8 mouse cellular contexts compared by ENCODE assay signal in the genomic region with DNA sequence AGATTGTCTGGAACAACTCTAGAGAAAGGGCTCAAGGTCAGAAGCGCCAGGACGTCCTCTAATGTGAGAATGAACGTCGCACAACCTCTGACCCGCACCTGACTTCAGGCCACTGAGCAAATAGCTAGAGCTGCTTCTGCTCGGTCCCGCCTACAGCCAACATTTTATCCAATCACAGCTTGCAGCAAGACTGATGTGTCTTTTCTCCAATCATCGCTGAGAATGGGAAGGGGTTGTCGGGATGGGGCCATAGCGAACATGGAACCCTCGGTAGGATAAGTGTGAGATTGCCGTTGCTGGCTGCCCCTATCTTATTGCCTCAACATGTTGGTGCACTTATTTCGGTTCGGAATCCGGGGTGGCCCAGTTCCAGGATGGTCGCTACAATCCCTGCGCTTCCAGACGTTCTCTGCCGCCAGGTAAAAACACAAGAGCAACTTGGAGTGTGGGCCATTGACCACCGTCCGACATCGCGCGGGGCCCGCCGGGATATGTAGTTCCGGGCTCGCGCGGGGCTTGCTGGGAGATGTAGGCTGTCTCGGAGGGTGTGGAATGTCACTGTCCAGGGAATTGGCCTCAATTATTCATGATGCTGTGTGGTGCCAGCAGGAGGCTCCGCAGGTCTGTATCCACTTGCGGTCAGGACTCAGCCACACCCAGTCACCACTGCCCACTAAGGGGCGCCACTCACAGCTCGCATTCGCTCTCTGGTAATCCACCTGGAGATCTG. TPM values are rescaled to one million over a fixed set of nuclear protein-coding genes. Genes with fewer than 3 reads are reported as not detected.
DNase-seq lines count a peak whose midpoint lies in the region; ATAC-seq lines count a peak whose summit lies in the region.

No protein-coding gene starts in this region.

- H3K9ac ChIP-seq in hindbrain, embryonic 12.5 days: peak overlapping the region; percentile 49; the same call in 1 of the 2 replicates

- DNase-seq in NIH3T3 (ENCODE audit: low read depth): peak; percentile 97
- peak; percentile 95 to 96 for DNase-seq in cerebellum, postnatal 10 days
- DNase-seq in frontal cortex, postnatal 10 days (ENCODE audit: low spot score in 2 of 2): peak; percentile 94
- DNase-seq in layer of hippocampus, postnatal 14 days (ENCODE audit: low spot score in 2 of 2): peak; percentile 96 to 98
- peak; percentile 92 for DNase-seq in lung, postnatal 14 days
- DNase-seq in retina, adult 2 months (ENCODE audit: low read depth, low spot score): peak; percentile 97
- peak; percentile 88 to 92 for DNase-seq in thymus, postnatal 36 days

- peak; percentile 97 for ATAC-seq in hindbrain, embryonic 12.5 days (ENCODE audit: low FRiP score)

- H3K4me1 ChIP-seq in hindbrain, embryonic 12.5 days: no peaks in the 10 kb centered on the region

- peaks cover 7% of the 10 kb centered on the region; the same call in 1 of the 2 replicates for H3K27me3 ChIP-seq in hindbrain, embryonic 12.5 days

- peak overlapping the region; percentile 48 for H3K4me3 ChIP-seq in hindbrain, embryonic 12.5 days

- H3K9me3 ChIP-seq in hindbrain, embryonic 12.5 days (replicated peaks): no peaks in the 10 kb centered on the region

- WGBS in hindbrain, embryonic 12.5 days: 2% methylated on average over 36 of the region's 36 CpGs

- H3K36me3 ChIP-seq in hindbrain, embryonic 12.5 days: no peaks in the 10 kb centered on the region

- H3K27ac ChIP-seq in hindbrain, embryonic 12.5 days: peak overlapping the region; percentile 67

- peak overlapping the region; percentile 45 for H3K4me2 ChIP-seq in hindbrain, embryonic 12.5 days (replicated peaks)

RNA-seq across cellular contexts. Expression of gene Abcb8, which starts 0.9 kb away (rescaled TPM):
- polyA plus RNA-seq in hindbrain, embryonic 12.5 days (2016; fragmentation: Nextera tagmentation; extraction: Ambion mirVana): 38.7 and 43.5 TPM in 2 replicates
- 10 to 100 TPM; 43.0 to 54.1 TPM for total RNA-seq in layer of hippocampus, postnatal 14 days (2021)

RNA-seq across cellular contexts. Expression of gene Atg9b, which starts 2.4 kb away (rescaled TPM):
- 0.35 and 0.46 TPM in 2 replicates for polyA plus RNA-seq in hindbrain, embryonic 12.5 days (2016; fragmentation: Nextera tagmentation; extraction: Ambion mirVana)
- total RNA-seq in layer of hippocampus, postnatal 14 days (2021): 1 to 10 TPM; 2.8 to 3.4 TPM

RNA-seq across cellular contexts. Expression of gene Asic3, which starts 18.9 kb away (rescaled TPM):
- 1.0 and 1.2 TPM in 2 replicates for polyA plus RNA-seq in hindbrain, embryonic 12.5 days (2016; fragmentation: Nextera tagmentation; extraction: Ambion mirVana)
- total RNA-seq in layer of hippocampus, postnatal 14 days (2021): under 1 TPM in 1 of 2 experiments, not detected in 1; 0.18 TPM

RNA-seq across cellular contexts. Expression of gene Cdk5, which starts 29.0 kb away (rescaled TPM):
- polyA plus RNA-seq in hindbrain, embryonic 12.5 days (2016; fragmentation: Nextera tagmentation; extraction: Ambion mirVana): 61.0 and 63.8 TPM in 2 replicates
- 100 to 1,000 TPM; 127 to 133 TPM for total RNA-seq in layer of hippocampus, postnatal 14 days (2021)

RNA-seq across cellular contexts. Expression of gene Slc4a2, which starts 29.3 kb away (rescaled TPM):
- 38.1 and 39.9 TPM in 2 replicates for polyA plus RNA-seq in hindbrain, embryonic 12.5 days (2016; fragmentation: Nextera tagmentation; extraction: Ambion mirVana)
- 10 to 100 TPM; 33.0 to 45.8 TPM for total RNA-seq in layer of hippocampus, postnatal 14 days (2021)

Comparison
In these comparisons a context has a peak if more than half of its experiments do, and no peak if none do; other contexts are left out.
1. Peak in every context shown above with its lines: DNase-seq, ATAC-seq, H3K4me3 ChIP-seq and H3K27ac ChIP-seq.